Mouse (Mus musculus): ENCODE measurements around the gene Skint1. TPM values are rescaled to one million over a fixed set of nuclear protein-coding genes. Genes with fewer than 3 reads are reported as not detected.

Gene Skint1
- not detected in 2 replicates for polyA plus RNA-seq (2015; fragmentation: Nextera tagmentation; extraction: Ambion mirVana)

GRCm38 (mm10) chr4:112005969-112006368 lies at the start of gene Skint1:
Gene Skint1, plus strand, starts transcription at chr4:112006269.

GRCm38 (mm10) chr4:111972623-111973022 lies 33.4 kb upstream of the Skint1 start, which contains the start of gene Skint7:
Gene Skint7, plus strand, starts transcription at chr4:111972923.

GRCm38 (mm10) chr4:112071716-112072115 lies 65.6 kb downstream of the Skint1 start, which contains the start of gene Skint4:
Gene Skint4, plus strand, starts transcription at chr4:112072016.

Other genes with a start within 250 kb of the Skint1 start
- gene Slc5a9, start 103.4 kb upstream of the Skint1 start, polyA plus RNA-seq (2015; fragmentation: Nextera tagmentation; extraction: Ambion mirVana): not detected in 2 replicates
- gene Skint8, start 86.9 kb upstream of the Skint1 start, polyA plus RNA-seq (2015; fragmentation: Nextera tagmentation; extraction: Ambion mirVana): not detected in 2 replicates
- gene Skint7, start 33.3 kb upstream of the Skint1 start, polyA plus RNA-seq (2015; fragmentation: Nextera tagmentation; extraction: Ambion mirVana): not detected in 2 replicates
- gene Skint4, start 65.7 kb downstream of the Skint1 start, polyA plus RNA-seq (2015; fragmentation: Nextera tagmentation; extraction: Ambion mirVana): not detected in 2 replicates
- not detected in 2 replicates for gene Skint3, start 226.0 kb downstream of the Skint1 start, polyA plus RNA-seq (2015; fragmentation: Nextera tagmentation; extraction: Ambion mirVana)